Mouse (Mus musculus) embryonic facial prominence, embryonic 13.5 days (tissue): Measurements from ENCODE around the gene Srebf2. TPM values are rescaled to one million over a fixed set of nuclear protein-coding genes. Genes with fewer than 3 reads are reported as not detected.

ENCODE experiments used
- ATAC-seq: fragments of 200-750 bp; cut with Nextera tagmentation; 2 replicates; pipeline ENCODE4 v1.8.0; 2017; ENCODE audit warnings: low read depth; ENCODE audit not compliant: insufficient number of reproducible peaks, insufficient read depth, low FRiP score, low TSS enrichment
- H3K27ac ChIP-seq: fragments of 300-500 bp; sonication (generic); 2 replicates; pipeline ENCODE4 v1.5.1; 2015; ENCODE audit warnings: moderate library complexity, mild to moderate bottlenecking, inconsistent platforms
- H3K27me3 ChIP-seq: fragments of 300-500 bp; sonication (generic); 2 replicates; pipeline ENCODE4 v1.6.1; 2015; ENCODE audit warnings: mild to moderate bottlenecking, inconsistent platforms
- H3K36me3 ChIP-seq: fragments of 300-500 bp; sonication (generic); 2 replicates; pipeline ENCODE4 v1.6.1; 2015; ENCODE audit warnings: mild to moderate bottlenecking, inconsistent platforms
- H3K4me1 ChIP-seq: fragments of 300-500 bp; sonication (generic); 2 replicates; pipeline ENCODE4 v1.6.1; 2015; ENCODE audit warnings: inconsistent platforms
- H3K4me2 ChIP-seq: fragments of 300-500 bp; sonication (generic); 2 replicates; pipeline ENCODE4 v1.6.1; 2015; ENCODE audit warnings: moderate library complexity, mild to moderate bottlenecking, inconsistent platforms
- H3K4me3 ChIP-seq: fragments of 300-500 bp; sonication (generic); 2 replicates; pipeline ENCODE4 v1.5.1; 2015; ENCODE audit warnings: mild to moderate bottlenecking, inconsistent platforms
- H3K9ac ChIP-seq: fragments of 300-500 bp; sonication (generic); 2 replicates; pipeline ENCODE4 v1.6.1; 2015; ENCODE audit warnings: mild to moderate bottlenecking, inconsistent platforms
- H3K9me3 ChIP-seq: fragments of 300-500 bp; sonication (generic); 2 replicates; pipeline ENCODE4 v1.6.1; 2016; ENCODE audit warnings: inconsistent platforms
- WGBS: fragments of 180-500 bp; shearing (Covaris S2); methylation state at CpG from one replicate; pipeline ENCODE4 v1.1.7; 2015; ENCODE audit warnings: mixed read lengths; 5-methylcytosine and 5-hydroxymethylcytosine counted together
- polyA plus RNA-seq: library from polyadenylated mRNA; unstranded; fragments of >200 nt; fragmentation: Nextera tagmentation; extraction: Ambion mirVana; gene quantifications from 2 replicates; pipeline ENCODE4 v1.2.1, GENCODE M21; 2015

Gene Srebf2
- polyA plus RNA-seq, 1 experiment from 2014 or later = 160 TPM

DNA sequence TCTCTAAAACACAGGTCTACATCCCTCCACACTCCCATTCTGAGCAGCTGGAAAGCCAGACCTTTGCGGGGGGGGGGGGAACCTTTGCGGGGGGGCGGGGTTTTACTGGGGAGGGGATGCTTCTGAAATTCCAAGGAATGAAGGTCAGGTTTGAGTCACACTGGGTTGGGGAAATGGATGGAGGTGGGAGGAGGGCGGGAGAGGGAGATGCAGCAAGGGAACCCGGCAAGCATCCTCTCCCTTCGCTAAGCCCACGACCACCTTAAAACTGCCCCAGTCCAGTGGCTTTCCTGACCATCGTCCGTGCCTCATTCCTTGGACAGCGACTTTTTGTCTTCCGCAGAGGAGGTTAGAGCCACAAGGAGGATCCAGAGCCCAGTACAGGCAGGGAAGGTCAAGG, 64.3 kb downstream of the Srebf2 start:
- peak overlapping the region; percentile 64; the same call in 1 of the 2 replicates for H3K9ac ChIP-seq
- H3K27ac ChIP-seq = no peak overlapping the region
- no peak for ATAC-seq
- peaks cover under 1% of the 10 kb centered on the region; the same call in 1 of the 2 replicates for H3K36me3 ChIP-seq
- H3K4me3 ChIP-seq = peak overlapping the region; percentile 50
- H3K9me3 ChIP-seq = no peaks in the 10 kb centered on the region
- H3K4me1 ChIP-seq = peaks cover 46% of the 10 kb centered on the region
- peaks cover 98% of the 10 kb centered on the region for H3K27me3 ChIP-seq
- WGBS = 0% methylated on average over 11 of the region's 11 CpGs
- peak overlapping the region; percentile 83 for H3K4me2 ChIP-seq

DNA sequence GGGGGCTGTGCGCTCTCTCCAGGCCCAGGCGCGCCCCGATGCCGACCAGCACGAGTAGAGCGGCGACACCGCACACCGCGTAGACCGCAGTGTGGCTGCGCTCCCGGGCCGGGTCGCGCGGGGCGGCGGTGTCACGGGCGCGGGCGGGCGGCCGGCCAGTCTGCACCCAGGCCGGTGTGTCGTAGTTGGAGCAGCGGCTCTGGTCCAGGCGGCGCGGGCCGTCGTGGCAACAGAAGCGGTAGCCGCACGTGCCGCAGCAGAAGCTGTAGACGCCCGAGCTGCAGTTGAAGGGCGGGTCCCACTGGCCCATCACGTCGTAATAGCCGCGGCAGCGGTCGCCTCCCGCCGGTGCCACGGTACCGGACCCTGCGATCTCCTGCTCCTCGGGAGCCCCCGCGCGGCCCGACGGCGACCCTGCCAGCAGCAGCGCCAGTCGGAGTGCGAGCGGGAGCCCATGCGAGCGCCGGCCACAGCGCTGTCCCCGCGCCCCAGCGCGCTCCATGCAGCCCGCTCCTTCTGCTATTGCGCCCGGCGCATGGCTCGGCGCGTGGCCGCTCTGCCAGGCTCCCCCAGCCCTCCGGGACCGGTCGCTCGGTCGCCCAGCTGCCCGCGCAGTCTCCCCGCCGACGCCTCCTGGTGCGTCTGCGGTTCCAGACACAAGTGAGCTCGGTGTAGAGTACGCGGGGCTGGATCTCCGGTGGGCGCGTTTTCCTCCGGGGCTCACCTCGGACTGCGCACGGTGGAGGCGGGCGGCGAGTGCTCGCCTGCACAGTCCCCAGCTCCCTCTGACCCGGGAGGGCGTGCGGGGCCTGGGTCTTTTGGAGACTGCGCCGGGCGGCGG, 65.2 kb downstream of the Srebf2 start:
- H3K27me3 ChIP-seq = peaks cover 98% of the 10 kb centered on the region
- peak overlapping the region; percentile 50 for H3K4me3 ChIP-seq
- under 1% methylated on average over 101 of the region's 112 CpGs for WGBS
- no peaks in the 10 kb centered on the region for H3K9me3 ChIP-seq
- ATAC-seq = no peak
- H3K36me3 ChIP-seq = no peaks in the 10 kb centered on the region
- peak overlapping the region; percentile 64 for H3K9ac ChIP-seq
- H3K4me1 ChIP-seq = peaks cover 41% of the 10 kb centered on the region
- peak overlapping the region; percentile 83 for H3K4me2 ChIP-seq
- H3K27ac ChIP-seq = no peak overlapping the region

DNA sequence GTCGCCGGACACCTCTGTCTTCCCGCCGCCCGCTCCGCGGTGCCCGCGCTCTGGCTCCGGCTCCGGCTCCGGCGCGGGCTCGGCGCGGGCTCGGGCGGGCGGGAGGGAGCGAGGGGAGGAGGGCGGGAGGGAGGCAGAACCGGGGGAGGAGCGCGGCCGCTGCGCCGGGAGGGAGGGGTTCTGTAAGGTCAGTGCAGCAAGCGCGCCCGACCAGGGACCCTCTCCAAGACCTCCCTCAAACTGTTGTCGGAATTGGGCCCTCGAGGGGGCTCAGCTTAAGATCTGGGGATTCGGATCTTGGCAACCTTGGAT, 65.7 kb downstream of the Srebf2 start, which contains the start of gene Shisa8:
Shisa8 (minus strand) TSS at position 64 of the 312 bp plus-strand sequence.
- ATAC-seq = no peak
- Histone ChIP-seq H3K27ac (no peak within 1 kb of the TSS), H3K27me3 (peaks cover 96% of the 10 kb centered on the region), H3K36me3 (no peaks in the 10 kb centered on the region), H3K9me3 (no peaks in the 10 kb centered on the region), H3K4me3 (peak within 1 kb of the TSS; percentile 50), H3K4me1 (peaks cover 35% of the 10 kb centered on the region), H3K9ac (peak within 1 kb of the TSS; percentile 64), H3K4me2 (peak within 1 kb of the TSS; percentile 83)
- WGBS = 0% methylated on average over 33 of the region's 34 CpGs

GRCm38 (mm10) chr15:82213222-82213621, 66.2 kb downstream of the Srebf2 start:
- Histone ChIP-seq H3K4me3 (no peak overlapping the region), H3K27ac (no peak overlapping the region), H3K9ac (no peak overlapping the region), H3K4me1 (peaks cover 35% of the 10 kb centered on the region), H3K27me3 (peaks cover 95% of the 10 kb centered on the region), H3K4me2 (peak overlapping the region; percentile 83; the same call in 1 of the 2 replicates), H3K36me3 (no peaks in the 10 kb centered on the region), H3K9me3 (no peaks in the 10 kb centered on the region)
- no peak for ATAC-seq
- 20% methylated on average over 4 of the region's 4 CpGs for WGBS

- peaks cover 87% of the 10 kb centered on the region for H3K27me3 ChIP-seq
Measured at GRCm38 (mm10) chr15:82215332-82216046, 68.5 kb downstream of the Srebf2 start.

GRCm38 (mm10) chr15:82216142-82216827, 69.3 kb downstream of the Srebf2 start:
- Histone ChIP-seq H3K9ac (no peak overlapping the region), H3K27ac (no peak overlapping the region), H3K4me3 (no peak overlapping the region), H3K4me2 (no peak overlapping the region), H3K9me3 (no peaks in the 10 kb centered on the region), H3K36me3 (no peaks in the 10 kb centered on the region), H3K27me3 (peaks cover 86% of the 10 kb centered on the region), H3K4me1 (peaks cover 30% of the 10 kb centered on the region)
- no peak for ATAC-seq
- WGBS = 43% methylated on average over 20 of the region's 20 CpGs

More at GRCm38 (mm10) chr15:82215332-82216046, 68.5 kb downstream of the Srebf2 start:
- Histone ChIP-seq H3K4me3 (no peak overlapping the region), H3K9me3 (no peaks in the 10 kb centered on the region), H3K9ac (no peak overlapping the region), H3K4me2 (no peak overlapping the region), H3K27ac (no peak overlapping the region), H3K4me1 (peaks cover 35% of the 10 kb centered on the region), H3K36me3 (no peaks in the 10 kb centered on the region)
- WGBS = 31% methylated on average over 11 of the region's 11 CpGs
- ATAC-seq = no peak

DNA sequence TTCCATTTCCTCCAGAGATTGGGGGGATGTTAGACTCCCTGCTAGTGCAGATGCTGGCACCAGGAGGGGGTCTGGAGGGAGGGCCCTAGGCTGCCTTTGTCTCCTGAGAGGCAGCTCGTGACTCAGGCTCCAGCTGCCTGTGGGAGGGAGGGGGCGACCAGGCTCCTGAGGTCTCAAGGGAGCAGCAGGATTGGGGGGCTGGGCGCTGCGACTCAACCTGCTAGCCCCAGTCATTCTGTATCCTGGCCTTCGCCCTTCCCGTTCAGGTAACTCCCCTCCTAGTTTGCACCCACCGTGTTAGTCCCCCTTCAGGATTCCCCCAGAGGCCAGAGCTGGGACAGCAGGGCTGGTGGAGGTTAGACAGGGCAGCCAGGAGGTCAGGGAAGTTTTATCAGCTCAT, 70.1 kb downstream of the Srebf2 start:
- no peak for ATAC-seq

GRCm38 (mm10) chr15:82217980-82218379, 71.0 kb downstream of the Srebf2 start:
- WGBS = 24% methylated on average over 9 of the region's 9 CpGs
- Histone ChIP-seq H3K36me3 (no peaks in the 10 kb centered on the region), H3K9ac (no peak overlapping the region), H3K27me3 (peaks cover 76% of the 10 kb centered on the region), H3K9me3 (no peaks in the 10 kb centered on the region), H3K4me3 (no peak overlapping the region), H3K4me2 (no peak overlapping the region), H3K27ac (no peak overlapping the region), H3K4me1 (peaks cover 14% of the 10 kb centered on the region)
- ATAC-seq = no peak

More for the DNA sequence above, 70.1 kb downstream of the Srebf2 start:
- no peak overlapping the region for H3K27ac ChIP-seq
- peaks cover 22% of the 10 kb centered on the region for H3K4me1 ChIP-seq
- H3K4me3 ChIP-seq = no peak overlapping the region
- no peaks in the 10 kb centered on the region for H3K9me3 ChIP-seq
- H3K27me3 ChIP-seq = peaks cover 79% of the 10 kb centered on the region
- 0 out of 2 replicates have a peak overlapping the region, but pooled peaks have one; percentile 16 for H3K9ac ChIP-seq
- no peaks in the 10 kb centered on the region for H3K36me3 ChIP-seq
- H3K4me2 ChIP-seq = no peak overlapping the region
- 13% methylated on average over 7 of the region's 7 CpGs for WGBS

- 75% methylated on average over 26 of the region's 26 CpGs for WGBS
- H3K4me3 ChIP-seq = no peak overlapping the region
- no peak overlapping the region for H3K4me2 ChIP-seq
- no peak for ATAC-seq
- no peak overlapping the region for H3K9ac ChIP-seq
- H3K36me3 ChIP-seq = no peaks in the 10 kb centered on the region
- peaks cover 76% of the 10 kb centered on the region for H3K27me3 ChIP-seq
- H3K4me1 ChIP-seq = peaks cover 19% of the 10 kb centered on the region
- no peak overlapping the region for H3K27ac ChIP-seq
- H3K9me3 ChIP-seq = no peaks in the 10 kb centered on the region
Measured at GRCm38 (mm10) chr15:82218778-82219666, 72.0 kb downstream of the Srebf2 start.

DNA sequence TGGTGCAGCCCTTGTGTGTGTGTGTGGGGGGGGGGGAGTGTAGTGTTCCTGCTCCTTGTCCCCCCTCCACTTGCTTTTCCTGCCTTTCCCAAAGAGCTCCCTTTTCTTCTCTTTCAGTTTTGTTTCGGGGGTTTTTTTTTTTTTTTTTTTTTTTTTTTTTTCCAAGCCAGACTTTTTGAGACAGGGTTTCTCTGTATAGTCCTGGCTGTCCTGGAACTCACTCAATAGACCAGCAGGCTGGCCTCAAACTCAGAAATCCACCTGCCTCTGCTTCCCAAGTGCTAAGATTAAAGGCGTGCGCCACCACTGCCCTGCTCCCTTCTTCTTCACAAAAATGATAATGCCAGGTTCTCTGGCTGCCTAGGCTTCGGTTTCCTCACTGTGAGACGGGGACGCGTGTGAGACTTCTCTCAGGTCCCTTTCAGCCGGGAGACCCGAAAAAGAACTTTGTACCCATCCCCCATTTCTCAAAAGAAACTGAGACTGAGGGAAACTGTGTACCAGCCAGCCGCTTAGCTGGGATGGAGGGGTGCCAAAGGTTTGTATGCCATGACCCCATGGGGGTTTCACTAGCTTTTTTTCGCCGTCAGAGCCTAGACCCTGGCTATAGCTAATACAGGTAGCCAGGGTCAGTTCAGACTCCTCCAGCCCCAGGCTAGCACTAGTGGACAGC, 73.2 kb downstream of the Srebf2 start:
- Histone ChIP-seq H3K27me3 (peaks cover 79% of the 10 kb centered on the region), H3K9ac (no peak overlapping the region), H3K27ac (no peak overlapping the region), H3K9me3 (no peaks in the 10 kb centered on the region), H3K4me2 (no peak overlapping the region), H3K4me1 (peaks cover 25% of the 10 kb centered on the region), H3K36me3 (no peaks in the 10 kb centered on the region), H3K4me3 (no peak overlapping the region)
- no peak for ATAC-seq
- WGBS = 61% methylated on average over 11 of the region's 12 CpGs
